Mouse (Mus musculus) hindbrain, embryonic 11.5 days (tissue): Measurements from ENCODE around the gene Hibadh. TPM values are rescaled to one million over a fixed set of nuclear protein-coding genes. Genes with fewer than 3 reads are reported as not detected.

Source experiments
- ATAC-seq: fragments of 200-750 bp; cut with Nextera tagmentation; 2 replicates; pipeline ENCODE4 v1.8.0; 2017; ENCODE audit warnings: mild to moderate bottlenecking, moderate TSS enrichment, moderate library complexity; ENCODE audit not compliant: low FRiP score
- DNase-seq: peaks from one replicate; pipeline ENCODE4 v3.0.0-alpha.2; 2015; ENCODE audit warnings: low spot score
- H3K27ac ChIP-seq: fragments of 300-500 bp; sonication (generic); 2 replicates; pipeline ENCODE4 v1.5.1; 2014; ENCODE audit warnings: mild to moderate bottlenecking, low read depth, low read length
- H3K27me3 ChIP-seq: fragments of 300-500 bp; sonication (generic); 2 replicates; pipeline ENCODE4 v1.6.1; 2014; ENCODE audit warnings: mild to moderate bottlenecking, low read length, moderate library complexity, mixed read lengths; ENCODE audit not compliant: control insufficient read depth, insufficient read depth
- H3K36me3 ChIP-seq: fragments of 300-500 bp; sonication (generic); 2 replicates; pipeline ENCODE4 v1.6.1; 2014; ENCODE audit warnings: mild to moderate bottlenecking, low read length, moderate library complexity, mixed read lengths; ENCODE audit not compliant: control insufficient read depth, insufficient read depth
- H3K4me1 ChIP-seq: fragments of 300-500 bp; sonication (generic); replicated peaks from 2 replicates; pipeline ENCODE4 v1.6.1; 2014; ENCODE audit warnings: low read length, mixed read lengths; ENCODE audit not compliant: control insufficient read depth, insufficient read depth
- H3K4me2 ChIP-seq: fragments of 300-500 bp; sonication (generic); replicated peaks from 2 replicates; pipeline ENCODE4 v1.6.1; 2014; ENCODE audit warnings: mild to moderate bottlenecking, low read depth, low read length
- H3K4me3 ChIP-seq: fragments of 300-500 bp; sonication (generic); 2 replicates; pipeline ENCODE4 v1.5.1; 2014; ENCODE audit warnings: low read depth, low read length
- H3K9ac ChIP-seq: fragments of 300-500 bp; sonication (generic); 2 replicates; pipeline ENCODE4 v1.6.1; 2014; ENCODE audit warnings: low read depth, low read length
- H3K9me3 ChIP-seq: fragments of 300-500 bp; sonication (generic); 2 replicates; pipeline ENCODE4 v1.6.1; 2016; ENCODE audit warnings: low read length; ENCODE audit not compliant: control insufficient read depth
- WGBS: fragments of 180-500 bp; shearing (Covaris S2); extraction: QIAGEN DNeasy Blood & Tissue Kit; methylation state at CpG from one replicate; pipeline ENCODE4 v1.1.7; 2014; 5-methylcytosine and 5-hydroxymethylcytosine counted together
- polyA plus RNA-seq: library from polyadenylated mRNA; unstranded; fragments of >200 nt; fragmentation: Nextera tagmentation; extraction: Ambion mirVana; gene quantifications from 2 replicates; pipeline ENCODE4 v1.2.1, GENCODE M21; 2014

Hibadh gene
- polyA plus RNA-seq, 1 experiment from 2014 or later, result 44.2 TPM

DNA sequence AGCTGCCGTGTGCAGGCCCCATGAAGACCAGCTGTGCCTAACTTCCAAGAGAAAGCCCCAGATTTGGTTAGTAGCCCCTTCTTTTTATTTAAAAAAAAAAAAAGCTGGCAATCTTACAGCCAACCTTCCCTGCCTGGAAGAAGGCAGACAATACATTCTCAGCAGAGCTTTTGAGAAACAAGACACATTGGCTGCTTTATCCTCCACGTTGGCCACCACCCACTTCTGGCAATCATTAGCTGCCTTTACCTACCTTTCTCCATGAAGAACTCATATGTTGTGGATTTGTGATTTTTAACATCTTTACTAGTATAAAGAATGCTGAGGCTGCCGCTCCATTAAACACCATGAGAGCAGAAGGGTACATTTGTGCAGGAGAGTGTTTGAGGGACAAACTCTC lies 131.4 kb downstream of the Hibadh start:
- no peak for ATAC-seq
- Histone ChIP-seq H3K9ac (no peak overlapping the region), H3K4me3 (no peak overlapping the region), H3K36me3 (no peaks in the 10 kb centered on the region), H3K4me1 (no peaks in the 10 kb centered on the region), H3K9me3 (no peaks in the 10 kb centered on the region), H3K27ac (no peak overlapping the region), H3K27me3 (no peaks in the 10 kb centered on the region), H3K4me2 (no peak overlapping the region)
- no peak for DNase-seq
- WGBS, result 82% methylated on average over 3 of the region's 3 CpGs

DNA sequence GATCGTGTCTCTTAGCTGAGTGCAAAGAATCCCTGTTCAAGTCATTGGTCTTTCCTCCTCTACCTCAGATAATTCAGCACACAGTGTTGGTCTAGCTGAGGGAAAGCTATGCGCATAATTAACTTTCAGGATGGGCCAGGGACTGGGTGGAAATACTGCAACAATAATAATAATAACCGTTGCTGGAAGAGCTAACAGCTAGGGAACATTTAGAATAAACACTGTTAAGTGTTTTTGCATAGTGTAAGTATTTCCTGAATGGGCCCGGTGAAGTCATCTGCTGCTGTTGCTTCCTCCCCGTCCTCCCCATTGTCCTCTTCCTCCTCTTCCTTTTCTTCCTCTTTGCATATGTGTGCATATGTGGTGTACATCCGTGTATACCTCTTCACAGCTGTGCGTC lies 132.2 kb downstream of the Hibadh start:
- 90% methylated on average over 7 of the region's 7 CpGs for WGBS
- ATAC-seq, result no peak

DNA sequence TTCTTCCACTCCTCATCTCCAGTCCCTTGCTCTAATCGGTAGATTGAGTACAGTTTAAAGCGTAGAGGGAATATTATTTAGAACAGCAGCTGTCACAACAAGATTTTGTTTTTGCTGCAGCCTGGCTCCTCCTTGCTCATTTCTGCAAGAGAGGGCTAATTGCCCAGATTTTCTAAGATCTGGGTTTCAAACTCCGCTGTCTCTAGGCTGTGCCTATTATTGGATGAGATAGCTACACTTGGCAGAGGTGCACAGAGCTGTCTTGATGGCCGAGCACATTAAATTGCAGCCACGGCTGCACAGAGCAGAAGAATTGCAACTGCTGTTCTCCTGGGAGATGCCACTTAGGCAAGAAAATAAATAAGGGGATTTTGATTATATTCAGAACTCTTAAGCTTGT lies 133.0 kb downstream of the Hibadh start:
- no peaks in the 10 kb centered on the region for H3K4me1 ChIP-seq
- DNase-seq, result no peak

More for the DNA sequence above, 132.2 kb downstream of the Hibadh start:
- Histone ChIP-seq H3K4me1 (no peaks in the 10 kb centered on the region), H3K36me3 (no peaks in the 10 kb centered on the region), H3K9ac (no peak overlapping the region), H3K4me3 (no peak overlapping the region), H3K4me2 (no peak overlapping the region), H3K27ac (no peak overlapping the region), H3K27me3 (no peaks in the 10 kb centered on the region), H3K9me3 (no peaks in the 10 kb centered on the region)
- no peak for DNase-seq

DNA sequence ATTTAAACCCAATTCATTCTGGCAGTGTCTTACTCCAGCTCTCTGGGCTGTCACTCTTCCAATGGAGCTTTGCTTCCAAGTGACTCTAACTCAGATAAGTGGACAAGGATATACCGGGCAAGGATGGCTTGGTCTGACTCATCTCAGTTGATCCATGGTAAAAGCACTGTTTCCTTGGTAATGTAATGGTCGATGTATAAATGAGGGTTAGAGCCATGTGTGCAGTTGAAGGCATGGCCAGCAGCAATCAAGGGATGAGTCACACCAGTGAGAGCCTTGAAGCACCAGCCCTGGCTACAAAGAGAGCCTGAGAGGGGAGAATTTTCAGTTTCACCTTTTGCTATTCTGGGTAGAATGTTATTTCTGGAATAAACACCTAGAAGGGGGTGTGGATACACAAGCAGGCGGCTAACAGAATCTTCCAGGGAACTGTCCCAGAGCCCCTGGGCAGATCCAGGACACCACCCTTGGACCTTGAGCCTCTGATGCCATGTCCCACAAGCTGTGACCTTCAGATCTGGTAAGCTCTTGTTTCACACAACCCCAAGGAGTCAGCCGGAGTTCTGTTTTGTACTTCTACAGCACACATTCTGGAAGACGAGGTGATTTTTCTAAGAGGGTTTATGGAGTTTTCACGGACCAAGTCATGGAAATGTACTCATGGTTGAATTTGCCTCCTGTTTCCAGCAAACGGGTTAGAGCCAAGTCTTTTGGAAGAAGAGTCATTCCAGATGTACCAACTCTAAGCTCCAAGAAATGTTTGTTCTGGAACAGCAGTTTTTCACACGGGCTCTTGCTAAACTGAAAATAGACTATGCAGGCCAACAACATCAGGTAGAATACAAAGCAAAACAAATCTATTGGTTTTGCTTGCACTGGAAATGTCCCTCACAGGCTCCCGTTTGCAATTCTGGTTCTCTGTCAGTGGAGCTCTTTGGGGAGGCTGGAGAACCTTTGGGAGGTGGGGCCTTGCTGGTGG lies 134.1 kb downstream of the Hibadh start:
- Histone ChIP-seq H3K4me3 (no peak overlapping the region), H3K4me1 (no peaks in the 10 kb centered on the region), H3K4me2 (no peak overlapping the region), H3K9ac (no peak overlapping the region), H3K27ac (no peak overlapping the region), H3K9me3 (no peaks in the 10 kb centered on the region), H3K27me3 (no peaks in the 10 kb centered on the region), H3K36me3 (no peaks in the 10 kb centered on the region)
- ATAC-seq, result no peak
- no peak for DNase-seq
- 95% methylated on average over 9 of the region's 9 CpGs for WGBS

More for the DNA sequence above, 133.0 kb downstream of the Hibadh start:
- Histone ChIP-seq H3K9me3 (no peaks in the 10 kb centered on the region), H3K36me3 (no peaks in the 10 kb centered on the region), H3K27ac (no peak overlapping the region), H3K4me3 (no peak overlapping the region), H3K27me3 (no peaks in the 10 kb centered on the region), H3K9ac (no peak overlapping the region), H3K4me2 (no peak overlapping the region)
- no peak for ATAC-seq
- WGBS, result 78% methylated on average over 5 of the region's 5 CpGs

DNA sequence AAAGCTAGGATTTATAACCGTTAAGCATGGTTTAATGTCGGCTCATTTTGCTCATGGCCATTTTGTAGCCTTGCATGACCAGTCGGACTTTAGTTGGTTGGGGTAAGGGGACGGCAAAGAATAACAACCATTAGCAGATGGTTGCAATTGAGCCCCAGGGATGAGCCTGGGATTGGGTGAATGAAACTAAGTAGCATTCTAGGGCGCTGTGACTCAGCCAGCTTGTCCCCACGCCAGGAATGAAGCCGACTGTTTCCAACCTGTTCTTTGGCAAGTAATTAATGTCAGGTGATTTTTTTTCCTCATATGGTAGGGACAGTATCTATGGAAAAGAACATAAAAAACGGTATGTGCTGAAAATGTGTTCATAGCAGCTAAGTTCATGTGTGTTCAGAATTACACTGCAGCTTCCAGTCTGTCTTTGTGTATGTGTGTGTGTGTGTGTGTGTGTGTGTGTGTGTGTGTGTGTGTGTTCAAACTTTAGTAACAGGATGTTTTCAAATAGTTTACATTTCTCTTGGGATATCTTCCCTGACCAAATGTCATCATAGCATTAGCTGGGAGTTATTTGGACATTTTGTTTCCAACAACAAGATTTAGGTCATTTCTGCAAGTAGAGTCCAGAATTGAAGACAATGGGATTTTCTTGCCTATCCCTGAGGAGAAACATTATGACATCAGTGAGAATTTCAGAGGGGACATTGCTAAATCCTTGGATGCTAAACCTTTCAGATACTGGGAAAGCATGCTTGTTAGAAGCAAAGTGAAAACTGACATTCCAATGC lies 135.3 kb downstream of the Hibadh start:
- Histone ChIP-seq H3K4me1 (no peaks in the 10 kb centered on the region), H3K4me3 (no peak overlapping the region), H3K27ac (no peak overlapping the region), H3K9ac (no peak overlapping the region), H3K27me3 (no peaks in the 10 kb centered on the region), H3K4me2 (no peak overlapping the region), H3K9me3 (no peaks in the 10 kb centered on the region), H3K36me3 (no peaks in the 10 kb centered on the region)
- no peak for ATAC-seq
- DNase-seq, result no peak
- 80% methylated on average over 8 of the region's 8 CpGs for WGBS

DNA sequence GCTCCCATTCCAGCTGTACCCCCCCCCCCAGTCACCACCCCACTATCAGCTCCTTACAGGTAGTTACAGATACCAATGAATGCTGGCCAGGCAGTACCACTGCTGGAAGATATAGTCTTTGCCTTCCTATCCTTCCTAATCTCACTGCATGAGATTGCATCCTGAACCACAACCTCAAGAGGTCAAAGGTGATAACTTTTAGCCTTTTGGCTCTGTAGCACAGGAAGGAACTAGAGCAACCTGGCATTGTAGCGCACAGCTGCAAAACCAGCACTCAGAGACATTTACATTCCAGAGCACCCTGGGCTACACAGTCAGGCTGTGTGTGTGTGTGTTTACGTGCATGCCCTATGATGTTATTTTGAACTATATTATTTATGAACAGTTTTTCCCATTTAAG lies 137.2 kb downstream of the Hibadh start:
- Histone ChIP-seq H3K4me3 (no peak overlapping the region), H3K27me3 (no peaks in the 10 kb centered on the region), H3K9ac (no peak overlapping the region), H3K27ac (no peak overlapping the region), H3K4me2 (no peak overlapping the region), H3K36me3 (no peaks in the 10 kb centered on the region), H3K4me1 (no peaks in the 10 kb centered on the region), H3K9me3 (no peaks in the 10 kb centered on the region)
- DNase-seq, result no peak
- WGBS, result 89% methylated on average over 2 of the region's 2 CpGs
- ATAC-seq, result no peak

DNA sequence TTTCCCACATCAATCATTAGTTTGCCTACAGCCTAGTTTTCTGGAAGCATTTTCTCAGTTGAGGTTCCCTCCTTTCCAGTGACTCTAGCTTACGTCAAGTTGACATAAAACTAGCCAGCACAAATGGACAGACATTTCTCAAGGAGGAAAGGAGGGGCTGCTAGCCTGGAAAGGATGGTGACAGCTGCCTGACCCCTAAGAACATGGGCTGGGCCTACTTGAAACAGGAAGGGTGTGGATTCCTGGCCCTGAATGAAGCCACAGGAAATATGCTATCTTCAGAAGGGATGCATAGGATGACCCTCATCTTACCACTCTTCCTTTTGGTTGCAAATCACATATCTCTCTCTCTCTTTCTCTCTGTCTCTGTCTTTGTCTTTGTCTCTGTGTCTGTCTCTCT lies 138.7 kb downstream of the Hibadh start:
- ATAC-seq (no peak), DNase-seq (no peak)
- Histone ChIP-seq H3K4me1 (no peaks in the 10 kb centered on the region), H3K27me3 (no peaks in the 10 kb centered on the region), H3K4me3 (no peak overlapping the region), H3K27ac (no peak overlapping the region), H3K4me2 (no peak overlapping the region), H3K36me3 (no peaks in the 10 kb centered on the region), H3K9ac (no peak overlapping the region), H3K9me3 (no peaks in the 10 kb centered on the region)
- WGBS, result 77% methylated on average over 1 of the region's 1 CpGs
